Mouse (Mus musculus): ENCODE data around the gene Urb1. TPM values are rescaled to one million over a fixed set of nuclear protein-coding genes. Genes with fewer than 3 reads are reported as not detected.

Urb1 gene
- total and polyA plus RNA-seq, 2 experiments from 2014 or later, result 4.5 to 17.6 TPM

GRCm38 (mm10) chr16:90794708-90795107 lies 15.5 kb downstream of the Urb1 start:
- ATAC-seq (no peak), DNase-seq (ENCODE audit: low spot score) (no peak)
- Histone ChIP-seq H3K9ac (replicated peaks; ENCODE audit: low read length) (no peak overlapping the region), H3K27ac (no peak overlapping the region), H3K4me1 (ENCODE audit: insufficient read depth, low read length) (no peaks in the 10 kb centered on the region), H3K9me3 (ENCODE audit: low read length) (no peaks in the 10 kb centered on the region), H3K36me3 (ENCODE audit: insufficient read depth, low read length) (peaks cover 48% of the 10 kb centered on the region), H3K4me3 (ENCODE audit: low read length) (no peak overlapping the region), H3K4me2 (ENCODE audit: low read depth, low read length) (no peak overlapping the region), H3K27me3 (ENCODE audit: insufficient read depth, low read length) (no peaks in the 10 kb centered on the region)
- TF ChIP-seq CTCF (IDR thresholded peaks at IDR 0.05; ENCODE audit: low read depth), result no peak

- DNase-seq (ENCODE audit: low spot score), result no peak
- Histone ChIP-seq H3K4me1 (ENCODE audit: insufficient read depth, low read length) (no peaks in the 10 kb centered on the region), H3K9me3 (ENCODE audit: low read length) (no peaks in the 10 kb centered on the region), H3K36me3 (ENCODE audit: insufficient read depth, low read length) (peaks cover 67% of the 10 kb centered on the region), H3K27ac (no peak overlapping the region), H3K9ac (replicated peaks; ENCODE audit: low read length) (no peak overlapping the region), H3K4me2 (ENCODE audit: low read depth, low read length) (no peak overlapping the region), H3K27me3 (ENCODE audit: insufficient read depth, low read length) (no peaks in the 10 kb centered on the region), H3K4me3 (ENCODE audit: low read length) (no peak overlapping the region)
- 83% methylated on average over 3 of the region's 3 CpGs for WGBS
- ATAC-seq, result no peak
- TF ChIP-seq CTCF (IDR thresholded peaks at IDR 0.05; ENCODE audit: low read depth), result no peak
Observed at GRCm38 (mm10) chr16:90792500-90792899, 17.7 kb downstream of the Urb1 start.

GRCm38 (mm10) chr16:90792066-90792465 lies 18.1 kb downstream of the Urb1 start:
- H3K27me3 ChIP-seq (ENCODE audit: insufficient read depth, low read length), result no peaks in the 10 kb centered on the region
- no peak overlapping the region for H3K27ac ChIP-seq
- no peaks in the 10 kb centered on the region for H3K9me3 ChIP-seq (ENCODE audit: low read length)
- H3K9ac ChIP-seq (replicated peaks; ENCODE audit: low read length), result no peak overlapping the region
- no peak overlapping the region for H3K4me2 ChIP-seq (ENCODE audit: low read depth, low read length)
- H3K36me3 ChIP-seq (ENCODE audit: insufficient read depth, low read length), result peaks cover 70% of the 10 kb centered on the region
- 95% methylated on average over 5 of the region's 5 CpGs for WGBS
- no peak for DNase-seq (ENCODE audit: low spot score)
- ATAC-seq, result no peak
- H3K4me3 ChIP-seq (ENCODE audit: low read length), result no peak overlapping the region
- H3K4me1 ChIP-seq (ENCODE audit: insufficient read depth, low read length), result no peaks in the 10 kb centered on the region
- no peak for TF ChIP-seq CTCF (IDR thresholded peaks at IDR 0.05; ENCODE audit: low read depth)

GRCm38 (mm10) chr16:90790946-90791345 lies 19.3 kb downstream of the Urb1 start:
- DNase-seq (ENCODE audit: low spot score) (no peak), ATAC-seq (no peak)
- no peaks in the 10 kb centered on the region for H3K9me3 ChIP-seq (ENCODE audit: low read length)
- peaks cover 78% of the 10 kb centered on the region for H3K36me3 ChIP-seq (ENCODE audit: insufficient read depth, low read length)
- H3K4me1 ChIP-seq (ENCODE audit: insufficient read depth, low read length), result no peaks in the 10 kb centered on the region
- no peak overlapping the region for H3K4me3 ChIP-seq (ENCODE audit: low read length)
- 80% methylated on average over 6 of the region's 6 CpGs for WGBS
- H3K9ac ChIP-seq (replicated peaks; ENCODE audit: low read length), result no peak overlapping the region
- no peaks in the 10 kb centered on the region for H3K27me3 ChIP-seq (ENCODE audit: insufficient read depth, low read length)
- no peak overlapping the region for H3K4me2 ChIP-seq (ENCODE audit: low read depth, low read length)
- no peak overlapping the region for H3K27ac ChIP-seq
- TF ChIP-seq CTCF (IDR thresholded peaks at IDR 0.05; ENCODE audit: low read depth), result no peak

- H3K36me3 ChIP-seq (ENCODE audit: insufficient read depth, low read length), result peaks cover 92% of the 10 kb centered on the region
- H3K9ac ChIP-seq (replicated peaks; ENCODE audit: low read length), result no peak overlapping the region
- no peaks in the 10 kb centered on the region for H3K4me1 ChIP-seq (ENCODE audit: insufficient read depth, low read length)
- H3K4me2 ChIP-seq (ENCODE audit: low read depth, low read length), result no peak overlapping the region
- no peak overlapping the region for H3K4me3 ChIP-seq (ENCODE audit: low read length)
- ATAC-seq (no peak), DNase-seq (ENCODE audit: low spot score) (no peak)
- no peaks in the 10 kb centered on the region for H3K9me3 ChIP-seq (ENCODE audit: low read length)
- H3K27ac ChIP-seq, result no peak overlapping the region
- TF ChIP-seq CTCF (IDR thresholded peaks at IDR 0.05; ENCODE audit: low read depth), result no peak
- no peaks in the 10 kb centered on the region for H3K27me3 ChIP-seq (ENCODE audit: insufficient read depth, low read length)
- WGBS, result 92% methylated on average over 6 of the region's 6 CpGs
Observed at GRCm38 (mm10) chr16:90788580-90788979, 21.6 kb downstream of the Urb1 start.

GRCm38 (mm10) chr16:90785257-90785656 lies 25.0 kb downstream of the Urb1 start:
- DNase-seq (ENCODE audit: low spot score), result no peak
- Histone ChIP-seq H3K9me3 (ENCODE audit: low read length) (no peaks in the 10 kb centered on the region), H3K36me3 (ENCODE audit: insufficient read depth, low read length) (peaks cover 89% of the 10 kb centered on the region), H3K4me1 (ENCODE audit: insufficient read depth, low read length) (no peaks in the 10 kb centered on the region), H3K27me3 (ENCODE audit: insufficient read depth, low read length) (no peaks in the 10 kb centered on the region), H3K27ac (no peak overlapping the region), H3K4me2 (ENCODE audit: low read depth, low read length) (no peak overlapping the region), H3K9ac (replicated peaks; ENCODE audit: low read length) (no peak overlapping the region), H3K4me3 (ENCODE audit: low read length) (no peak overlapping the region)
- no peak for TF ChIP-seq CTCF (IDR thresholded peaks at IDR 0.05; ENCODE audit: low read depth)
- no peak for ATAC-seq
- 93% methylated on average over 4 of the region's 4 CpGs for WGBS

GRCm38 (mm10) chr16:90783302-90783701 lies 26.9 kb downstream of the Urb1 start:
- 93% methylated on average over 11 of the region's 11 CpGs for WGBS
- Histone ChIP-seq H3K36me3 (ENCODE audit: insufficient read depth, low read length) (peaks cover 85% of the 10 kb centered on the region), H3K9me3 (ENCODE audit: low read length) (no peaks in the 10 kb centered on the region), H3K9ac (replicated peaks; ENCODE audit: low read length) (no peak overlapping the region), H3K4me1 (ENCODE audit: insufficient read depth, low read length) (no peaks in the 10 kb centered on the region), H3K4me3 (ENCODE audit: low read length) (no peak overlapping the region), H3K27ac (no peak overlapping the region), H3K27me3 (ENCODE audit: insufficient read depth, low read length) (no peaks in the 10 kb centered on the region), H3K4me2 (ENCODE audit: low read depth, low read length) (no peak overlapping the region)
- no peak for TF ChIP-seq CTCF (IDR thresholded peaks at IDR 0.05; ENCODE audit: low read depth)
- DNase-seq (ENCODE audit: low spot score) (no peak), ATAC-seq (no peak)

Measured in hindbrain, postnatal 0 days (tissue).